Mouse (Mus musculus): ENCODE results near the gene Cacng8. TPM values are rescaled to one million over a fixed set of nuclear protein-coding genes. Genes with fewer than 3 reads are reported as not detected.

Gene Cacng8
- polyA plus RNA-seq, 1 experiment from 2014 or later, result 19.0 TPM

DNA sequence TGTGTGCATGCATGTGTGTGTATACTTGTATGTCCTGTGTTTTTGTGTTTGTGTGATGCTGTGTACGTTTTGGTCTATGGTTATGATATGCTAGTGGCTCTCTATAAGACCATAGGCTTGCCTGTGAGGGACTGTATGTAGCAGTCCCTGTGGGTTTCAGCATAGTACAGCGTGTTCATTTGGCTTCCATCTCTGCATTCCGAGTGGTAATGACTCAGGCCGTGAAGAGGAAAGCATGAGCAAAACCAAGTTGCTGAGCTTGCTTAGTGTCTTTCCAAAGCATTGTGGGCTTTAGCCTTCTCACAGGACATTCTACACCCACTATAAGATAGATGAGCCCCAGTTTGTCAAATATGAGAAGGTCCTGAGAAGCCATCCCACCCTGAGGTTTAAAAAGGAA is 72.8 kb downstream of the Cacng8 start:
- Histone ChIP-seq H3K4me3 (no peak overlapping the region), H3K9ac (no peak overlapping the region), H3K4me1 (no peaks in the 10 kb centered on the region), H3K9me3 (no peaks in the 10 kb centered on the region), H3K27me3 (replicated peaks) (no peaks in the 10 kb centered on the region), H3K27ac (no peak overlapping the region), H3K36me3 (replicated peaks) (no peaks in the 10 kb centered on the region), H3K4me2 (no peak overlapping the region)
- ATAC-seq (replicated peaks), result no peak
- WGBS, result 90% methylated on average over 4 of the region's 4 CpGs

Small RNA genes within 50 kb of the gene (microRNA-seq; reads per million reads assigned to microRNA genes)
- 29.8 reads per million, percentile 40 among the genes with 10 or more reads in this experiment for gene Gm23450

Other genes with a start within 250 kb of the Cacng8 start
- not detected in 2 replicates for gene AU018091, start 221.5 kb upstream of the Cacng8 start, polyA plus RNA-seq (2015; fragmentation: Nextera tagmentation; extraction: Ambion mirVana)
- gene Nlrp12, start 140.9 kb upstream of the Cacng8 start, polyA plus RNA-seq (2015; fragmentation: Nextera tagmentation; extraction: Ambion mirVana), result 0.05 TPM in 2 replicates
- 33.3 and 34.5 TPM in 2 replicates for gene Myadm, start 101.6 kb upstream of the Cacng8 start, polyA plus RNA-seq (2015; fragmentation: Nextera tagmentation; extraction: Ambion mirVana)
- gene Prkcg, start 101.5 kb upstream of the Cacng8 start, polyA plus RNA-seq (2015; fragmentation: Nextera tagmentation; extraction: Ambion mirVana), result 2.3 and 2.4 TPM in 2 replicates
- gene Cacng7, start 57.7 kb upstream of the Cacng8 start, polyA plus RNA-seq (2015; fragmentation: Nextera tagmentation; extraction: Ambion mirVana), result 4.0 TPM in 2 replicates
- gene Cacng6, start 33.5 kb downstream of the Cacng8 start, polyA plus RNA-seq (2015; fragmentation: Nextera tagmentation; extraction: Ambion mirVana), result not detected in 2 replicates
- gene Tarm1, start 111.9 kb downstream of the Cacng8 start, polyA plus RNA-seq (2015; fragmentation: Nextera tagmentation; extraction: Ambion mirVana), result not detected in 2 replicates
- gene Oscar, start 225.5 kb downstream of the Cacng8 start, polyA plus RNA-seq (2015; fragmentation: Nextera tagmentation; extraction: Ambion mirVana), result 0.33 and 0.59 TPM in 2 replicates
- 458 and 526 TPM in 2 replicates for gene Ndufa3, start 226.7 kb downstream of the Cacng8 start, polyA plus RNA-seq (2015; fragmentation: Nextera tagmentation; extraction: Ambion mirVana)
- gene Tfpt, start 239.2 kb downstream of the Cacng8 start, polyA plus RNA-seq (2015; fragmentation: Nextera tagmentation; extraction: Ambion mirVana), result 38.2 and 40.7 TPM in 2 replicates
- gene Prpf31, start 239.3 kb downstream of the Cacng8 start, polyA plus RNA-seq (2015; fragmentation: Nextera tagmentation; extraction: Ambion mirVana), result 93.2 and 96.7 TPM in 2 replicates